Mouse (Mus musculus) cortical plate, adult 2 months (tissue): ENCODE measurements around the gene Tecta. TPM values are rescaled to one million over a fixed set of nuclear protein-coding genes. Genes with fewer than 3 reads are reported as not detected.

ENCODE experiments used
- H3K27ac ChIP-seq: fragments of 200-500 bp; 2 replicates; pipeline ENCODE4 v1.5.1; 2012; ENCODE audit warnings: low read length, control low read depth, inconsistent platforms; ENCODE audit not compliant: insufficient read depth
- H3K4me1 ChIP-seq: fragments of 200-500 bp; 2 replicates; pipeline ENCODE4 v1.6.1; 2011; ENCODE audit warnings: low read length; ENCODE audit not compliant: control insufficient read depth, insufficient read depth
- H3K4me3 ChIP-seq: fragments of 200-500 bp; 2 replicates; pipeline ENCODE4 v1.5.1; 2011; ENCODE audit warnings: mild to moderate bottlenecking, low read length, control low read depth; ENCODE audit not compliant: insufficient read depth
- CTCF ChIP-seq: fragments of 200-500 bp; IDR thresholded peaks from 2 replicates; pipeline ENCODE4 v1.5.1; 2011; ENCODE audit warnings: mild to moderate bottlenecking, control low read depth, low read length; ENCODE audit not compliant: insufficient read depth; ENCODE audit errors: extremely low read depth
- POLR2A ChIP-seq: fragments of 200-500 bp; IDR thresholded peaks from 2 replicates; pipeline ENCODE4 v1.6.1; 2011; ENCODE audit warnings: mild to moderate bottlenecking, low read length, control low read depth; ENCODE audit not compliant: insufficient read depth; ENCODE audit errors: extremely low read depth
- polyA plus RNA-seq: library from polyadenylated mRNA; depleted of rRNA; stranded (reverse); fragments of >200 nt; gene quantifications from 2 replicates; pipeline ENCODE4 v1.2.3, GENCODE M21; 2012; rRNA removed

Tecta gene
- 0.27 and 0.30 TPM in 2 replicates for polyA plus RNA-seq

DNA sequence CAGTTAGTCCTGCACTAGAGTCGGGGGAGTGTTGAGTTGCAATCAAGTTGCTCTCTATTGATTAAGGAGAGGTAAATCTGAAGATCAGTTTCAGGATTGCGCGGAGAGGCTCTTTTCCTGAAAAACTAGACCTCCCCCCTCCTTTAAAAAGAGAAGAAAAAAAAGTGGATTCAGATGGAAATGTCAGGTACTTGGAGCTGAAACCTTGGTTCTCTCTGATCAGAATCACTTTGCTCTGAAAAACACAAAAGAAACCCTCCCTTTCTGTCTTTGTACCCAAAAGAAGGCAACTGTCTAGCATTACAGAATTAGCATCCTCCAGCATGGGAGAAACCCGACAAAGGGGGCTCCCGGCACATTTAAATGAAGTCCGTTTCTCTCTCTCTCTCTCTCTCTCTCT lies at the start of gene Tecta:
Gene Tecta, minus strand, starts transcription at position 101 of the 400 bp plus-strand sequence.
- no peak for TF ChIP-seq CTCF
- no peak for TF ChIP-seq POLR2A
- Histone ChIP-seq H3K4me1 (no peaks in the 10 kb centered on the region), H3K4me3 (no peak within 1 kb of the TSS), H3K27ac (no peak within 1 kb of the TSS)

DNA sequence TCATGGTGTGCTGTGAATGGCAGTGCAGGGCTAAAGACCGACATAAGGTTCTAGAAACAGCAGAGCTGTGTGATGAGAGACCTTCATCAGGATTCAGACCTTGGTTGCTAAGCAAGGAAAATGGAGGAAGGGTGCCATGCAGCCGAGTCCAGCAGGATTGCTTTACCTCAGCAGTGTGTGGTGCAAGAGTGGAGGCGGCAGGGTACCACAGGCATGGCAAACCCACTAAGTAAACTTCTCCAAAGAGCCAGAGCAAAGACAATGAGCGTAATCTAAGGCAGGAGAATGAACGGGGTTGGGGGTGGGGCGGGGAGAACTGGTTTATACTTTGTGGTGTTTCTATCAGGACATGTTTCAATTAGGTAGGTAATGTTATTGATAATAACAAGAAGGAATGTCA lies 49.3 kb upstream of the Tecta start:
- Histone ChIP-seq H3K27ac (no peak overlapping the region), H3K4me1 (no peaks in the 10 kb centered on the region), H3K4me3 (no peak overlapping the region)
- TF ChIP-seq CTCF (no peak), POLR2A (no peak)

DNA sequence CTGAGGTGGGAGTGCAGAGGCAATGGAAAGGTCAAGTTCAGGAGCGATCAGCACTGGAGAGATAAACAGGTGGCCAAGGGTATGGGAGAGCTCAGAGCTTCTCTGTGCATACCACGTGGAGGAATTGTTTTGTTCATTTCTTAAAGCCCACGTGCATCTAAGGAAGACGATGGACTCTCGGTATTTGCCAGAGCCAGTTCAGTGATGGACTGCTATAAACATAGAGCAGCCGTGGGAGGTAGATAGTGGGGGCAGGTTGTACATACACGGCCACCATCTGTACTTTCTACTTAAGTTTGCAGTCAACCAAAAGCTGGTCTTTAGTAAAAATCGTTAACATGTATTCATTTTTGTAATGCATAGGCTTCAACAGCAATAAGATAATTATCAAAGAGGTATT lies 42.4 kb upstream of the Tecta start:
- H3K4me1 ChIP-seq, result peaks cover 5% of the 10 kb centered on the region
- no peak for TF ChIP-seq POLR2A
- no peak for TF ChIP-seq CTCF

DNA sequence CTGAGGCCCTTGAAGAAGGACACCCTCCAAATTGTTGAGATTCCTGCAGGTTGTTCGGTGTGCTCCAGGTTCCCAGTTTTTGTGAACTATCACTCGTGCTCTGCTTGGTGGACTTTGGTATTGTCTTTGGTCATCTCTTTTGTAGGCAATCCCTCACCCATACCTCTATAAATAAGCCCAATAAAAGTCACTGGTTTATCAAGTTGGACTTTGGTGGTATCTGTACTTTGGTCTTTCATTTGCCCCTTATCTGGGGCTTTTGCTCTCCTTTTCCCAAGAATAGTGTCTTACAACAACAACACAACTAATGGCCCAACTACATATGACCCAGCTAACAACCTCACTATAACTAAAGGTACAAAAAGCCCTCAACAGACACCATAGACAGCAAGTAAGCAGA lies 41.5 kb upstream of the Tecta start:
- TF ChIP-seq CTCF (no peak), POLR2A (no peak)
- H3K4me1 ChIP-seq, result peaks cover 5% of the 10 kb centered on the region
- no peak overlapping the region for H3K27ac ChIP-seq
- H3K4me3 ChIP-seq, result no peak overlapping the region

More for the DNA sequence above, 42.4 kb upstream of the Tecta start:
- Histone ChIP-seq H3K27ac (no peak overlapping the region), H3K4me3 (no peak overlapping the region)

DNA sequence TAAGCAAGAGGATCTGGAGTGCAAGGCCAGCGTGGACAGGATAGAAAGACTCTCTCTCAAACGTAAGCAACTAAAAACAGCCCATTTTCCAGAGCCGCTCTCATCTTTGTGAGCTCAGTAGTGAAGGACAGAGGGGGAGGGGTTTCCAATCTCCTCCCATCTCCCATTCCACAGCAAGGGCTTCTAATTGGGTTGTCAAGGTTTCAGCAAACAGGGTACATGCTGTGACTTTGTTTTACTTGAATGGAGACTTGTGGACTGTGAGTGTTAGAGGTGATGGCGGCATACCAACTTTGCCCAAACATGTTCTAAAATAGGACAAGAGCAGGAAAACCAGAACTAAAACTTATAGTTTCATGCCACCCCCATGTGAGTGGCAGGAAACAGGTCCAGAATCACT lies 39.7 kb upstream of the Tecta start:
- Histone ChIP-seq H3K4me3 (no peak overlapping the region), H3K27ac (peak overlapping the region; percentile 75), H3K4me1 (peaks cover 5% of the 10 kb centered on the region)
- TF ChIP-seq CTCF (no peak), POLR2A (no peak)

DNA sequence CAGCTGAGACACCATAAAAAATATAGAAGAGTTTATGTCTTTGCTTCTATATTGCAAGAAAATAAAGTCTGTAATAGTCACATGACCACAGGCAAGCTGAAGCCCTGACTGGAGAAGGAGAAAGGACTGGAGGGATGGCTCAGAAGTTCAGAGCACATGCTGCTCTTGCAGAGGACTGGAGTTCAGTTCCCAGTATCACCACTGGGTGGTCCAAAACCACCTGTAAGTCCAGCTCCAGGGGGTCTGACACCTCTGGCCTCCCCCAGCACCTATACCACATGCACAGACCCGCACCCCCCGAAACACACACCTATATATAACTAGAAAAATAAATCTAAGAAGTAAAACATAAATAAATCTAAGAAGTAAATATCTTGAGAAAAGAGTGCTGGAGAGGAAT lies 32.4 kb upstream of the Tecta start:
- TF ChIP-seq POLR2A (no peak), CTCF (no peak)
- Histone ChIP-seq H3K4me1 (peaks cover 5% of the 10 kb centered on the region), H3K27ac (no peak overlapping the region), H3K4me3 (no peak overlapping the region)

DNA sequence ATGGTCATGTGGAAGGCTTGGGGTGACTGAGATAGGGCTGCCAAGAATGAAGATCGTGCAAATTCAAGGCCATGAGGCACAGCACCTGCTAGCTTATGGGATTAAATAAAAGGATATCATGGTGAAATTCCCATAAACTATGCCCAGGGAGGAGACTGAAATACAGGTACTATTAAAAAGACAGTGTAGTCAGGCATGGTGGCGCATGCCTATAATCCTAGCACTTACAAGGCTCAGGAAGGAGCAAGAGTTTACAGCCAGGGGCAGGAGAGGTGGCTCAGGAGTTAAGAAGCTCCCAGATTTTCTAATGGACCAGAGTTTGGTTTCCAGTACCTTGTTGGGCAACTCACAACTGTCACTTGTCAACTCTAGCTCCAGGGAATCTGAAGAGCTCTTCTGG lies 31.9 kb upstream of the Tecta start:
- TF ChIP-seq POLR2A, result no peak
- TF ChIP-seq CTCF, result no peak
- Histone ChIP-seq H3K4me3 (no peak overlapping the region), H3K27ac (no peak overlapping the region), H3K4me1 (peaks cover 5% of the 10 kb centered on the region)

DNA sequence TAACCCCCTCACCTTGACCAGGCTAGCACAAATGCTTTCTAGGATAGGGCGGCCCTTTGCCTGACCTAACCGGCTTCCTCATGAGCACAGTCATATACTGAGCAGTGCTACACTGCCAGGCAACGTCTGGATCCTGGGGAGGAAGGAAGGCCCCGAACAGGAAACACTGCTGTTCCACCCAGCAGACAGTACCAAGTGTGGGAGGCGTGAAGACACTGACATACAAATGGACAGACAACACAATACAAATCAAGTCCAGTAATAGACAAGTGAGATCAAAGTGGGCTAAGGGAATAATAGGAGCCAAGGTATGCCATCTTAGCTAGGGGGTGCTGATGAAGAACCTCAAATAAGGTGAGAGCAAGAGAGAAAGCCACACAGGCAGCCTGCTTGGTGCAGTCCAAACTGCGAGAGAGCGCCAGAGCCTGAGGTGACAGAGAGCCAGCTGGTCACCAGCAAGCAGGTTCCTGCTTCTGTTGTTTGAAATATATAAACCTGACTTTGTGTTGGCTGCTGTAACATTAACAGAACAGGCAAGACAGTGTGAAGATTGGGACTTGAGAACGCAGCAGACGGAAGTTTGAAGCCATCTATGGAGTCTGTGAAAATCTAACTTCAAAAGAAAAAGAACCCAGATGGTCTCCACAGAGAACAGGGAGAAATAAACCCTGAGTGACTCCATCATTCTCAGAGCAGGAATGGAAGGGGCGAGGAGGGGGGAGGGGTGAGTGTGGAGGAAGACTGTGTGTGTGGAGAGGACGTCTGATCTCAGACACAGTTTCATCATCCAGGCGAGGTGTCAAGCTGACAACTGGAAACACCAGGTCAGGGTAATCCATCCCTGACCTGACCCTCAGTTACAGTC lies 28.6 kb upstream of the Tecta start:
- H3K4me3 ChIP-seq, result no peak overlapping the region
- H3K4me1 ChIP-seq, result peaks cover 3% of the 10 kb centered on the region; the same call in 1 of the 2 replicates
- peak overlapping the region; percentile 21; the same call in 1 of the 2 replicates for H3K27ac ChIP-seq
- no peak for TF ChIP-seq CTCF
- no peak for TF ChIP-seq POLR2A

DNA sequence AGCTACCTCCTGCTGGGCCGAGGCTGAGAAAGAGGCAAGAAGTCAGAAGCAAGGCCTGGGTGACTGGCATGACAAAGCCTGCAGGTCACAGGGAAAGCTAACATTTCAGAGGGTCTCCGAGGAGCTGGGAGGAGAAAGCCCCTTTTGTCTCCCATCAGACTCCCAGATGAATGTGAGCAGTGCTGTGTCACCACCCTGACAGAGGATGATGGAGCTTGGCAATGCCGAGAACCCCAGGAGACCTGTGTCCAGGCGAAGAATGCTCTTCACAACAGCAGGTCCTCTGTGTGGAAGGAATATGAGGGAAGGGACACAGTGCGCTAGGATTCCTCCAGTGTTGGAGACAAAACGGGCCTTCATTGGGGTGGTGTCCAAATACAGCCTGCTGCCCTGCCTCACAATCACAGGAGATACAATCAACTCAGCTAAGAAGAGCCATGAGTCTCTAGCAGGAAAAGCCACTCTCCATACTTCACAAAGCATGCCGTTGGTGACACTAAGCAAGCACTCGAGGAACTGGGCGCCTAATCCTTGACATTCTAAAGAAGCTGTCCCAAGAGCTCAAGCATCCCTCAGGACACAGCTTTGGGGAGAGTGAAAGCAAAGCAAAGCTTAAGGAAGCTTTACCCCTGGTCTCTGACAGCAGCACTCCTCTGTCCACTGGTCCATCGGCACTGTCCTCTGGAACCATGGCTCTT lies 27.1 kb upstream of the Tecta start:
- Histone ChIP-seq H3K27ac (no peak overlapping the region), H3K4me1 (peaks cover 3% of the 10 kb centered on the region; the same call in 1 of the 2 replicates), H3K4me3 (no peak overlapping the region)
- TF ChIP-seq POLR2A (no peak), CTCF (no peak)

DNA sequence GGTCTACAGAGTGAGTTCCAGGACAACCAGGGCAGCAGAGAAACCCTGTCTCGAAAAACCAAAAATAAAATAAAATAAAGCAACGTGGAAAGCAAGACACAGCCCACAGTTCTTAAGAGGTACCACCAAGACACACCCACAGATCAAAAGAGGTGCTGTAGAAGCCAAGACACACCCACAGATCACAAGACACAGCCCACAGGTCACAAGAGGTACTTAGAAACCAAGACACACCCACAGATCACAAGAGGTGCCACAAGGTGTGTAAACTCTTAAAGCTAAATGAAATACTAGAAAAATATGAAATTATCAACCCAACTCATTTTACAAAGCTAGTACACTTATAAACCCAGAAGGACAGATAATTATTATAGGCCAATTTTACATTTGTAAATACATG lies 23.9 kb upstream of the Tecta start:
- Histone ChIP-seq H3K4me1 (peaks cover 3% of the 10 kb centered on the region; the same call in 1 of the 2 replicates), H3K4me3 (no peak overlapping the region), H3K27ac (no peak overlapping the region)
- TF ChIP-seq CTCF (no peak), POLR2A (no peak)
